Mouse (Mus musculus) CD4-positive, CD25-positive, alpha-beta regulatory T cell, adult 2 months (primary cell): ENCODE results near the gene Scd2.
"Not testable (repeated sequence)": the region's sequence is repeated elsewhere in the genome, so short reads cannot be mapped to it uniquely, and the experiment has no call there.

ENCODE experiments used
- DNase-seq: peaks from one replicate; pipeline ENCODE4 v3.0.0-alpha.2; 2012; ENCODE audit warnings: low read depth, low spot score

The Scd2 gene

DNA sequence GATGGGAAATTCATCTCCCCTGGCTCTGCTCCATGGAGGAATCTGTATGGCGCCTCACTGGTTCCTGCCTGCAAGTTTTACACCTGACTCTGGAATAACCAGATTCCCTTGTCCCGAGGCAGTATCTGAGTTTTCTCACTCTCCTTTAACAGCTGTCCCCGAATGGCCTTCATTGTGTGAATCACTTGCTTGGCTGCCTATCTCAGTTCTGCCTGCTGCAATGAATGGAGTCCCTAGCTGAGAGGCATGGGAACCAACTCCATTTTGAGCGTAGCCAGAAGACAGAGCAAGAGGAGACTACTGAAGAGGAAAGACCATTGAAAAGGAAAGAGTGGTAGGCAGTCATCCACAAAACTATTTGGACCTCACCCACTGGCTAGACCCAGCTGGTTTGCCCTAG lies 19.8 kb upstream of the Scd2 start:
- DNase-seq: no peak

DNA sequence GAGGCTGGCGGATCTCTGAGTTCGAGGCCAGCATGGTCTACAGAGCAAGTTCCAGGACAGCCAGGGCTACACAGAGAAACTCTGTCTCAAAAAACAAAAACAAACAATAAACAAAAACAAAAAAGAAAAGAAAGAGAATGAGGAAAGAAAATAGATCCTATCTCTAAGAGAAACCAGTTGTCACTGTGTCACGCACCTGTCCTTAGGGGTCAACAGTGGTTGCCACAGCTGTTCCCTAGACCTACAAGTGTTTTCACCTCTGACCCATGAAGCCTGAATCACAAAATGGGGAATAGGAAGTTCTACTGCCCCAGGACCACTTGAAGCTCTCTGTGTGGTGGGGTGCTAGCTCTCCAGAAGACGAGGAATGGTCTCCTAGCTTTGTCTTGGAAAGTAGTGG lies 19.0 kb upstream of the Scd2 start:
- no peak for DNase-seq

DNA sequence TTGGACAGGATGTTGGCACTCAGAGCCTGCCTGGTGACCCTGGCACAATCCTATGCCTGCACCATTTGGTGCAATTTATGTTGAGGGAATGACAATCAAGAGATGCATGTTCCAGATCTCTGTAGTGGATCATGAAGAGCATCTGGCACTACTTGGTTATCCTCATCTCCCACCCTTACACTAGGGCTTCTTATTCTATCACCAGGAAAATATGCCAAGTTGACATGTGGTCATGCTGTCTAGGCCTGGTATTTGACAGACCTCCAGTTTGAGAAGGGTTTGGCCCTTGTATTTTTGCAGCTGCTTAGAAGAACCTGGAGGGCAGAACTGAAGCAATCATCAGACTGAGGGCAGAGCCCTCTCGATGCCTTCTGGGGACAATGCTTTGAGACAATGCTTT lies 18.1 kb upstream of the Scd2 start:
- no peak for DNase-seq

DNA sequence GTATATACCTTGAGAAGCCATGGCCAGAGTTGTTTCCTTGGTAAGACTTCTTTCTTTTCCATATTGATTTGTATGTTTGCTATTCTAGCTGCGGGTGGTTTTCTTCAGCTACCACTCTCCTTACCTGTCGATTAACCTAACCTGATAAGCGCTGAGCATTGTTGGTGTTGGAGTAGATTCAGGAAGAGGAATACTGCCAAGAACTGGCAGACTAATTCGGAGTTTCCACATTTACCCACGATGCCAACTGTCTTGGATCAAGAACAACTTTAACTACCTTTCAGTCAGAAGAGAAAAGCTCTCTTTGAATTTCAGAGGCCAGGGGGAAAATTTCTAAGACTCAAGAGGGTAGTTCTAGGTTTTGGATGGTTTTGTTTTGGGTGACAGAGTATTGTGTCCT lies 16.6 kb upstream of the Scd2 start:
- no peak for DNase-seq

DNA sequence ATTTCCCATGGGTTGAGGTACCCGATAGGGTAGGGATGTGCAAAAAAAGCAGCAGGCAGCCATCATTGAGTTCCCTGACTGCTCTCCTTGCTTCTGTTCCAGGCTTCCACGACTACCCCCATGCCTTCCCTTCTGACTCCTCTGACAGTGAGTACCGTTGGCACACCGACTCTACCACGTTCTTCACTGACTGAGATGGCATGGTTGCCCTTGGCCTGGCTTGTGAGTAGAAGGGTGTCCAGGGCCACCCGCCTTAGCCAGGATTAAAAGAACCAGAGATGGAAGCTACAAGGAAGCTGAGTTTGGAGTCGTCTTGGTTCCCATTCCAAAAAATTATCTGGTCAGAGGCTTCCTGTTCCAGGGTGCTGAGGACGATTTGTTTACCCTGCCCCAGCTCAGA lies 15.5 kb upstream of the Scd2 start:
- no peak for DNase-seq

DNA sequence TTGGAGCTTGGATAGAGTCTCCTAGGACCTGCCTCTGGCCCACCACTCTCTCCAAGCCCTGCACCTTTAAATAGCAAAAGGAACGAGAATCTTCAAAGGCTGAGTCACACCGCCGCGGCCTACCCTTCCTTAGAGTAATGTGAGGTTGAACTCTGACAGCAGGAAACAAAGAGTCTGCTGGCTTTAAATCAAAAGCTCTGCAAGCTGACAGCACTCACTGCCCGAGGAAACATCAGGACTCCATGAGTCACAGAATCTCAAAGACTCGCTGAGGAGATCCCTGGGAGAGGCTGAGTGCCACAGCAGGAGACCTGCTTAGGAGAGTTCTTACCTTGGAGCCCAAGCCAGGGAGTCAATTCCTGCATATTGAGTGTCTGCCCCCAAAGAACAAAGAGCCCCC lies 12.7 kb upstream of the Scd2 start:
- DNase-seq: peak; percentile 73

DNA sequence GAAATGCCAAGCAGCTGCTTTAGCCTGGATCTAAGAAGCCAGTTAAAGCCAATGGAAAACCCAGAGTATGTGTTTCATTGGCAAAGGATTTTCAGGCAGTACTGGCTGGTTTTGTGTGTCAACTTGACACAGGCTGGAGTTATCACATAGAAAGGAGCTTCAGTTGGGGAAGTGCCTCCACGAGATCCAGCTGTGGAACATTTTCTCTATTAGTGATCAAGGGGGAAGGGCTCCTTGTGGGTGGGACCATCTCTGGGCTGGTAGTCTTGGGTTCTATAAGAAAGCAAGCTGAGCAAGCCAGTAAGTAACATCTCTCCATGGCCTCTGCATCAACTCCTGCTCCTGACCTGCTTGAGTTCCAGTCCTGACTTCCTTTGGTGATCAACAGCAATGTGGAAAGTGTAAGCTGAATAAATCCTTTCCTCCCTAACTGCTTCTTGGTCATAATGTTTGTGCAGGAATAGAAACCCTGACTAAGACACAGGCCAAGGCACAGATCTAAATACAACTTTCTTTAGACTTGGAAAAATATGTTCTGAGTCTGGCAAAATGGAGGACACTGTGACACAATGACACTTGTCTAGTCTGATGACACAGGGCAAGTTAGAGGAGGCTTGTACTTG lies 11.5 kb upstream of the Scd2 start:
- DNase-seq: not testable (repeated sequence)

DNA sequence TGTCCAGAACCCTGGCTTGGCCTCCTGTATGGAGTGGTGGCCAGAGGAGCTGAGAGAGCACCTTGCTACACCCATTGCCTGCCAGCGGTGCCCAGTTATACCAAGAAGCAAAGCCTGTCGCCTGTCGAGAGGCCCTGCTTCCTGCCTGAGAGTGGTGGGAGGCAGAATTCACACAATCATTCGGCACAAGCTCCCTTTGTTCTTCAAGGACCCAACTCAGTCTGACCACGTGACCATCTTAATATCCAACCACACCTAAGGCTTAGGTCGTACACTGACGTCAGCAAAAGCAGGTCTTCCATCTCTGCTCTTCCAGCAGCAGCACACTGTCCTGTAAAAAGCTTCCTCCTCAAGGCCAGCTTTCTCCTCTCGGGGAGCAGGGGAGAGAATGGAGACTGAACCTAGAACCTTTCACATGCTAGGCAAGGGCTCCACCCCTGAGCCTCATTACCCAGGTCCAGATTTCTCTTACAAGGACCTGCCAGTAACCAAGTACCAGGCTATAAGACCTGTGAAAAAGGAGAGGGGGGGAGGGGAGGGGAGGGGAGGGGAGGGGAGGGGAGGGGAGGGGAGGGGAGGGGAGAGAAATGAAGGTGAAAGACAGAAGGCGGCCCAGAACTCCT lies 10.8 kb upstream of the Scd2 start:
- peak; percentile 83 for DNase-seq

DNA sequence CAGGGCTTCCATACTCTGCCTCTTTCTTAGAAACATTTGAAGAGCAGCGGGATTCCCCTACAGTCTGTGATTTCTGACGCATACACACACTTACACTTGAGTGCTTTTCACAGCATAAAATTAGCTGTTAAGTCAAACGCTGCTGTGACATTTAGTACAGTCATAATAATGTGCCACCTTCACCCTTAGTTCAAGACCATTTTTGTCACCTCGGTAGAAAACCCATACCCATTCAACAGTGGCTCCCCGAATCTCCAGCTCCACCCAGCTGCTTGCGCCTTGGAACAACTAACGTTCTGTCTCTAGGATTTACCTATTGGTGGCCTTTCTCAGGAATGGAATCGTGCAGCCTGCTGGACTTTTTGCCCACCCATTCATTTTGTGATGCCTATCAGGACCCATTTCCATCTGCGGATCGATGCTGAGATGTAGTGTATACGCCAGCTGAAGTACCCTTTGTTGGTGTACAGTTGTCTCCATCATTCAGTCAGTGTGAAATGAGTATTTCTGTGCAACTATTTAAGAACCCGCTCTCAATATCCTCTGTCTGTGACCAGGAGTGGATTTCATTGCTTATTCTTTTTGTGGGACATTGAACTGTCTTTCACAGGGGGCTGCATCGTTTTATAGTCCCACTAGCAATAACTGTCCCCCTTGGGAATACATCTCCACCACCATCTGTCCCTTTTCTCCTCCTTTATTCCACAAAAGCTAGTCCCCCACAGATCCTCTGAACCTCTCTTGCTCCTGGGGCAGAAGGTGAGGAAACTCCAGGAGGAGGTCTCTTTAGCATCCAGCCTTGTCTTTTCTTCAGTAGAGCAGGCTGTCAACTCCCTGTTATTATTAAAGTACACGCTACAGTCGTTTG lies 10.1 kb upstream of the Scd2 start:
- DNase-seq: peak; percentile 83

DNA sequence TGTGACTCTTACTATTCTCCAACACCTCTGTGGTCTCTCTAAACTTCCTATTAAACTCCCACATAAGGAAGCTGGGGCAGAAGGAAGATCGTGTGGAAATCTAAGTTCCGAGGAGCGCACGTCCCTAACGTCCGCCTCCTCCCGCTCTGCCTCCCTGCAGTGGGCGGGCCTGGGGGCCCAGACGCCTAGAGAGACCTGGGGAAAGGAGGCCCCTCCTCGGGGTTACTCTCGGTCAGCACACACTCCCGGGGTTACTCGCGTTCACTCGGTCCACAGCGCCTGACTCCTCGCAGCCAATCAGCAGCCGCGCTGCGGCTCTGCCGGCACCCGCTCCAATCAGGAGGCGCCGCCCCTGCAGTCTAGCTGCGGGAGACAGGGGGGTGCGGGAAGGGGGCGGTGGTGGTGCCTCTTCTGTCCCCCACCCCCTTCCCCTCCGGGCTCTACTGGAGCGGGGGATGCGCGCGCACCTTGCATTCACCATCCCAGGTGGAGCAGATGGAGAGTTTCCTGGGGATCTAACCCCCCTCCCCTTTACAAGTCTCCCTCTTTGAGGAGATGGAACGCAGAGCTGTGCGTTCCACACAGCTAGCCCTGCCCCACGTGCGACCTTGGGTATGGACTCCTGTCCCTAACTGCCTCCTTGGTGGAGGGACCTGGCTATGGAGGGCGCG lies 9.3 kb upstream of the Scd2 start:
- DNase-seq: peak; percentile 95

DNA sequence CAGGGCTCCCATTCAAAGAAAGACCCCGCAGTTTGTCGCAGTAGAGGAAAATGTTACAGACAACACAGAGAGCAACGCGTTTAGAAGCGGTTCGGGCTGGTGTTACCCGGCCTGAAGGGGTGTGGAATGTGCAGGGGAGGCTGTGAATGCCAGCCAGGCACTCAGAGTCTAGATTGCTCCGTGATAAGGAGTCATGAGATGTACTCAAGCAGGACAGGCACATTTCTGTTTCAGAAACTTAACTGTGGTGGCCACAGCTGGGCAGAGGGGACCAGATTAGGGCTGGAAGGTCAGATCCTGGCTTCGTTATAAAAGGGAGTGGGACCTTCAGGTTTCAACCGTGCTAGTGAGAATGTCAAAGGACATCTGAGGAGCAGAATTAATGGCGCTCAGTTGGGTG lies 8.8 kb upstream of the Scd2 start:
- peak; percentile 64 for DNase-seq

DNA sequence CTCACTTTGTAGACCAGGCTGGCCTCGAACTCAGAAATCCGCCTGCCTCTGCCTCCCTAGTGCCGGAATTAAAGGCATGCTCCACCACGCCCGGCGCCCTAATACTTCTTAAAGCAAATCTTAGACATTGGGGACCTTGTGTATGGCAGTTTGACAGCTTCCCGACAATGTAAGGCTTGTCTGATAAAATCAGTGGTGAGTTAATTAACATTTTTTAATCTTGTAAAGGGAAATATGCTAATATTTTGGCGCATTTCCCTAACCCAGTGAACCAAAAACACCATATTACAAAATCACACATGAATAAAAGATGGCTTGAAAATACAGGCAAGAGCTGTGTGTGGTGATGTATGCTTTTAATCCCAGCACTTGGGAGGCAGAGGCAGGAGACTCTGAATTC lies 7.9 kb upstream of the Scd2 start:
- no peak for DNase-seq

DNA sequence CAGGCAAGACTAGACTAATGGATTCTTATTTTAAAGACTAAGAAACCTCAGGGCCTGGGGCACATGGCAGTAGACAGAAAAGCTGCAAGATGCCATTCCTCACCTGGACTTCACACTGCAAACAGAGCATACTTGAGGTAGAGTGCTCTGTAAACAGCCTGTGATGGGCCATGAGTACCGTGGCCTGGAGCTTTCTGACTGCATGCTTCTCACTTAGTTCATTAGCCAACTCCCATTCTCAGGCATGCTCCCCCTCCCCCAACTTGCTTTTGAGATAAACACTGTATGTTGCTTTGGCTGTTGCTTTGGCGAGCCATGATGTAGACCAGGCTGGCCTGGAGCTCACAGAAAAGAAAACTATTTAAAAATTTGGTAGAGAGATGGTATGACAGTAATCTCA lies 7.4 kb upstream of the Scd2 start:
- no peak for DNase-seq

DNA sequence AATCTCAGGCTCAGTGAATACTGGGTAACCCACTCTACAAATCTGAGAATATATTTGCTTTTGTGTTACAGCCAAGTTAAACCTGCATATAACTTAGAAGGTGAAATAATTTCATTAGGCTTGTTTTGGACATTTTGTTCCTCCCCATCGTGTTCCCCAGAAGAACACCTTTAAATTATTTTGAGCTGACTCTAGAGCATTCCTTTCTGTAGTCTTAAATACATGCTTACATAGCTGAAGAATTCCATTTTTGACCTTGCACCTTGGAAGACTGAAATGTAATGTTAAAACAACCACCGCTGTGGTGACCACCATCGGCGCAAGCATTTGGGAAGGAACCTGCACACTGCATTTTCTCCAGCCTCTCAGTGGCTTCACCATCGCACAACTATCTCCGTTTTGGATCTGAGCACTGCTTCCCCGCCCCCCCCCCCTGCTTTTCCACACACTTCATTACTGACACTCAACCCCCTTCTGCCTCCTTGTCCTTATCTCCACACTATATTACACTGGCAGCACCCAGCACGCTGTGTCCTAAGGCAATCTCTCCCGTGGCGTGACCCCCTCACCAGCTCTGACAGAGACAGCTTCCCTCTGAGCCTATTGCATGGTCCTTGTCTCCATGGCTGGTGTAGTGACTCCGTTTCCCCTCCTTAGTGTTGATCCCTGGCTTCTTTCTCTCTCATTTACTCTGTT lies 5.9 kb upstream of the Scd2 start:
- no peak for DNase-seq

DNA sequence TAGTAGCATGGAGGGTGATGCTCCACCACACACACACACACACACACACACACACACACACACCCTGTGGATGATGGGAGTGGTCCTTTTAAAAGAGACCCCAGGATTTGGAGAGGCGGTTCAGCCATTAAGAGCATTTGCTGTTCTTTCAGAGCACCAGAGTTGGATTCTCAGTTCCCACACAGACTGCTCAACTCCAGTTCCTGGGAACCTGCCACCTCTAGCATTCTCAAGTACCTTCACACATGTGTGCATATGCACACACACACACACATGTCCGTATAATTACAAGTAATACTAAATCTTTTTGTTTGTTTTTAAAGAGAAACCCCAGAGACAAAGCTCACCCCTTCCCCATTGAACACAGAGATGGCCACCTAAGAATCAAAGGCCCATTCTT lies 1.4 kb upstream of the Scd2 start:
- no peak for DNase-seq

DNA sequence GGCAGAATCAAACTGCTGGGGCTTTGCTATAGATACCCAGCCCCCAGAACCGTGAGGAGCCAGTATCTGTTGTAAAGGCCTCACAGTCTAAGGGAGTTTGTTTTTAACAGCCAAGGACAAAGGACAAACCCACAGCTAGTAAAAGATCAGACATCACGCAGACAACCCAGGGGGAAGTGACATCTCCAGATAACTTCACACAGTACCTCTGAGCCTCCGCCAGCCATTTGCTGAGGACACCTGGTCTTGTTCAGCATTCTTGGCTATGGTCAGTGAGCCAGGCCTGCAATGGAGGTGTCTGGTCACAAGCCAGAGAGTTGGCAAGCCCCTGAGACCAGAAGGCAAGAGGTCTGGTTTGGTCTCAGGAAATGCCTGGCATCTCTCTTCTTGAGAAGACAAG lies 991 bp upstream of the Scd2 start:
- DNase-seq: no peak

DNA sequence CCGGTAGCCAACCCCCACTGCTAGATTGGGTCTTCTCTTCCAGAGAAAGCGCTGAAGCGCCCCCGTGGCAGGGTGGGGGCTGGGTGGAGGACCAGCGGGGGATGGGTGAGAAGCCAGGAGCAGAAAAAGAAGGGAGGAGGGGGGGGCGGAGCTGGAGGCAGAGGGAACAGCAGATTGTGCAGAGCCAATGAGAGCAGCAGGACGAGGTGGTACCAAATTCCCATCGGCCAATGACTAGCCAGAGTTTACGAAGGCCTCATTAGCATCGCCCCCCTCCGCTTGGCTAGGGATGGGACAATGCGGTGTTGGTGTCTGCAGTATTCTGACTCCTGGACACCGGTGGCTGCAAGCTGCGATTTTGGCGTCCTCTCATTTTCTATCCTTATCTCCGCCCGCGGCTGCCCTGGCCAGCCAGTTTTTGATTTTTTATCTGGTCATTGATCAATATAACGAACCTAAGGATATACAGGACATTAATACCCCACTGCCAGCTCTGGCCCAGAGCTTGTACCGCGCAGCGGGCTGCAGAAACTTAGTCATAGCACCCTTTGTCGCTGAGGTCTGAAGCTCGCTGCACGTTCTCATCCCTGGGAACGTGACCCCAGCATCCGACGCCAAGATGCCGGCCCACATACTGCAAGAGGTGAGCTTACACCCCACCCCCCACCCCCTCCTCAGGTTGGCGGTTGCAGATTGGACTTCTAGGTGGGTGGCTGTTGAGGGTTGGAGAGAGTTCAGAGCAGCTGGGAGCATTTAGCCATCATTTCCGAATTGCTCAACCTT lies 486 bp downstream of the Scd2 start:
- peak; percentile 83 for DNase-seq

DNA sequence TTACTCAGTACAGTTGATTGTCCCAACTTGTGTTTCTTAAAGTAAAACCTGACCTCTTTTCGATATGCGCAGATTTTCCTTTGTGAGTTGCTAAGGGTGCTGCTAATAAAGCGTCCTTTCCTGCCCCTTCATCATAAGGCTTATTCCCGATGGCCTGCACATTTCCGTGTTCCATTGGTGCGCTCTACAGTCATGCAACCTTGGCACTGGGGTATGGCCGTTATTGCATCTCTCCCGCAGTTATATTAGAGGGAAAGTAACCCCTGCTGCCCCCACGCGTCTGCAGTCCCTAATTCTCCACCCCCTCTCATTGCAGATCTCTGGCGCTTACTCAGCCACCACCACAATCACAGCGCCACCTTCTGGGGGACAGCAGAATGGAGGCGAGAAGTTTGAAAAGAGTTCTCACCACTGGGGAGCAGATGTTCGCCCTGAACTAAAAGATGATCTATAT lies 1.1 kb downstream of the Scd2 start:
- DNase-seq: peak; percentile 94

DNA sequence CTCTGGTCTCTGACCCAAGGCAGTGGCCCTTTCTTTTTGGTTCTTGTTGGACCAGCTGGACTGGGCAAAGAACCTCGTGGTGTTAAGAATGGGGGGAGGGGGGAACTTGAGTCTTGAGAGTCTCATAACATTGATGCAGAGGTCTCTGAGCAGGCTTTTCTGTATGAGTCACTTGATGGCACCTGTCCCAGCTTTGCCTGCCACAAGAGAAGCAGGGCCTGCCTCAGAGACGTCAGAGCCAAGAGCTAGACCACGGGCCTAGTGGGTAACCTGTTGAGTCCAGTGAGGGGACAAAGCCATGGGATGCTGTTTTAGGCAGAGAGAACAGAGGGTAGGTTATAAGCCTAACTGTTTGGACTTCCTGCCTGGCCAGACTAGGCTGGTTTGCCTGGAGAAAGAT lies 1.8 kb downstream of the Scd2 start:
- DNase-seq: peak; percentile 52

DNA sequence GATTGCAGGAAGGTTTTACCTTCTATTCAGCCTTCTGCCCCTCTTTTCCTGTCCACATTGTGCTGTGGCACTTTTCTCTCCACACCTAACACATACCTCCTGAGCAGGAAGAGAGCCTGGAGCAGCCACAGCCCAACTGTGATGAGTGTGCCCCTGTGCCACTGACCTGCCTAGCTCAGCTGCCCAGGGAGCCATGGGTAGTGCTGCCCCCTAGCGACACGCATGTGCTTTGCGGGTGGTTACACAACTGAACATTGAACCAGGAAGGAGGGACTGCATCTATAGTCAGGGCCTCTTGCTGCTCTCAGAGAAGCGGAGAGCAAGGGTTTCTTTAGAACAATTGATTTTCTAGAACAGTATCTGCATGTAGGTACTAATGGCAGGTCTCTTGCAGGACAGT lies 2.3 kb downstream of the Scd2 start:
- peak; percentile 95 for DNase-seq

DNA sequence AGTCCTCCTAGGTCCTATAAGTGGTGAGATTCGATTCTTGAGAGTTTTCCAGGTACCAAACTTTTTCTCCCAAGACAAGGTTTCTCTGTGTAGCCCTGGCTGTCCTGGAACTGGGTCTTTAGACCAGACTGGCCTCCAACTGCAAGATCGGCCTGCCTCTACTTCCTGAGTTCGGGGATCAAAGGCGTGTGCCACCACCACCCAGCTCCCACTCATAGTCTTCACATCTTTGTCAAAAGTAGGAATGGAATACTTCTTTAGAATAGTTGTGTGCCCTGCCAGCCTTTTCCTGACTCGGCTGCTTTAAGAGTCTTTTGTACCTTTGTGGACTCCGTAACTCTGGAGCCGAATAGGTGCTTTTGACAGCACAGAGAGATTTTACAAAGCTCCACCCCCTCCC lies 2.7 kb downstream of the Scd2 start:
- peak; percentile 35 for DNase-seq
